Mouse (Mus musculus): ENCODE measurements around the gene Gm21830.
"Not testable (repeated sequence)": the region's sequence is repeated elsewhere in the genome, so short reads cannot be mapped to it uniquely, and the experiment has no call there.

Gene Gm21830

GRCm38 (mm10) chr2:67413425-67413824 is at the start of gene Gm21830:
Gene Gm21830, plus strand, starts transcription at chr2:67413725.
- not testable (repeated sequence) for DNase-seq

- no peak for DNase-seq
These were observed 49.0 kb upstream of the Gm21830 start for GRCm38 (mm10) chr2:67364506-67364905.

- no peak for DNase-seq
These were observed 35.0 kb upstream of the Gm21830 start for GRCm38 (mm10) chr2:67378504-67378903.

- no peak for DNase-seq
These were observed 7.3 kb downstream of the Gm21830 start for GRCm38 (mm10) chr2:67420853-67421252.

- DNase-seq: no peak
These were observed 9.3 kb downstream of the Gm21830 start for GRCm38 (mm10) chr2:67422799-67423198.

- DNase-seq: no peak
These were observed 19.6 kb downstream of the Gm21830 start, which contains the start of gene Gm26727 for GRCm38 (mm10) chr2:67433081-67433480. Gene Gm26727, minus strand, starts transcription at chr2:67433181.

- DNase-seq: no peak
These were observed 24.8 kb downstream of the Gm21830 start for GRCm38 (mm10) chr2:67438309-67438708.

GRCm38 (mm10) chr2:67445780-67446179 is 32.3 kb downstream of the Gm21830 start, which contains the start of gene Xirp2:
Gene Xirp2, plus strand, starts transcription at chr2:67446002.
- no peak for DNase-seq

GRCm38 (mm10) chr2:67446772-67447171 is 33.2 kb downstream of the Gm21830 start:
- no peak for DNase-seq

GRCm38 (mm10) chr2:67447206-67447605 is 33.7 kb downstream of the Gm21830 start:
- DNase-seq: no peak

- DNase-seq: no peak
These were observed 47.3 kb downstream of the Gm21830 start for GRCm38 (mm10) chr2:67460857-67461256.

GRCm38 (mm10) chr2:67467036-67467435 is 53.5 kb downstream of the Gm21830 start:
- DNase-seq: no peak

- DNase-seq: not testable (repeated sequence)
These were observed 56.5 kb downstream of the Gm21830 start for GRCm38 (mm10) chr2:67470030-67470429.

- DNase-seq: peak; percentile 51
These were observed 64.2 kb downstream of the Gm21830 start for GRCm38 (mm10) chr2:67477753-67478152.

- DNase-seq: no peak
These were observed 67.5 kb downstream of the Gm21830 start for GRCm38 (mm10) chr2:67481051-67481450.
